Mouse (Mus musculus): ENCODE measurements around the gene Klhl3. TPM values are rescaled to one million over a fixed set of nuclear protein-coding genes. Genes with fewer than 3 reads are reported as not detected.

Klhl3 gene
- polyA plus RNA-seq, 1 experiment from 2014 or later, result 2.1 TPM

DNA sequence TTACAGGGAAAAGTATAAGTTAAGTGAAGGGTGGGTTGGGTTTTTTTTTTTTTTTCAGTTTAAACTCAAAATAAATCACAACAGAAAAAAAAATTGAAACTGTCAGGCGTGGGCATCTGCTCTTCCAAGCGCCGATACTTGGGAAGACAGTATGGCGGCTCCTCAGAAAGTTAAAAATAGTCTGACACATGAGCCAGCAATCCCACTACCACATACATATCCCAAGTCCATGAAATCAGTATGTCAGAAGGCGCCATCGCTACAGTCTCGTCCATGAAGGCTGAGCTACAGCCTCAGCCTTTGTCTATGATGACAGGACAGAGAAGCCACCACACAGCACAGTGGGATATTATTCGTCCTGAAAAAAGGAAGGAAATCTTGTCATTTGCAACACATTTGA is 86.3 kb downstream of the Klhl3 start:
- H3K9me3 ChIP-seq (replicated peaks), result no peaks in the 10 kb centered on the region
- no peak for DNase-seq (ENCODE audit: low spot score)
- H3K4me3 ChIP-seq, result no peak overlapping the region
- H3K4me1 ChIP-seq, result peaks cover 17% of the 10 kb centered on the region
- no peak overlapping the region for H3K27ac ChIP-seq (replicated peaks)
- no peaks in the 10 kb centered on the region for H3K27me3 ChIP-seq (ENCODE audit: low read depth, poor library complexity, severe bottlenecking)
- H3K36me3 ChIP-seq, result no peaks in the 10 kb centered on the region
- 87% methylated on average over 8 of the region's 8 CpGs for WGBS

DNA sequence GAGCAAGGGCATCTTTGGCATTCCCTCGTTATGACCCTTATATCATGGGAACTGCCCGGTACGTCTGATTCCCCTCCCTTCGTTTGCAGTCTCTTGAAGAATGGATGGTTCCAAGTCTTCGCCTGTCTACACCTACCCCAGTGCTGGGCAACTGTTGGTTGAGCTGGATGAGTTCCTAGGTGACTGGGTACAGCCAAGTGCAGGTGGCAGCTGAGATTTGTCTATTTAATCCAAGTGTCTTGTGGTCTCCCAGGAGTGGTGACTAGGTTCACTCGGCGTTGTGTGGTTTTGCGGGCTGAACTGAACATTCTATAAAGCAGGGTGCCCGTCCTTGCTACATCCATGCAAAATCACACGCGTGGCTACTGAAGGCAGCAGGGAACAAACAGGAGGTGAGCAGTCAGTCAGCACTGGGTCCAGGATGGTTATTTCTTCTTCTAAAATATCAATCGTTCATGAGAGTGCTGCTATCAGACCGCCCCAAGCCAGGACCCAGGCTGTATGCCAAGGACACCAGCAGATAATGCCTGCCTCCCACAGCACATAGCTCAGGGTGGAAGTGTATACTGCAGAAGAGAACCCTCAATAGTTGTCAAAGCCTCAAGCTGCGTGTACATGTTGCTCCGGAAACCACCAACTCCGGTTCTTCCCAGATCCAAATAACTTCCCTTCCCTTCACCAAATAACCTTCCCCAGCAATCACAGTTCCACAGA is 87.5 kb downstream of the Klhl3 start:
- H3K27me3 ChIP-seq (ENCODE audit: low read depth, poor library complexity, severe bottlenecking), result no peaks in the 10 kb centered on the region
- WGBS, result 95% methylated on average over 16 of the region's 16 CpGs
- H3K4me3 ChIP-seq, result no peak overlapping the region
- no peaks in the 10 kb centered on the region for H3K9me3 ChIP-seq (replicated peaks)
- H3K36me3 ChIP-seq, result no peaks in the 10 kb centered on the region
- H3K27ac ChIP-seq (replicated peaks), result no peak overlapping the region
- DNase-seq (ENCODE audit: low spot score), result no peak
- H3K4me1 ChIP-seq, result peaks cover 17% of the 10 kb centered on the region

DNA sequence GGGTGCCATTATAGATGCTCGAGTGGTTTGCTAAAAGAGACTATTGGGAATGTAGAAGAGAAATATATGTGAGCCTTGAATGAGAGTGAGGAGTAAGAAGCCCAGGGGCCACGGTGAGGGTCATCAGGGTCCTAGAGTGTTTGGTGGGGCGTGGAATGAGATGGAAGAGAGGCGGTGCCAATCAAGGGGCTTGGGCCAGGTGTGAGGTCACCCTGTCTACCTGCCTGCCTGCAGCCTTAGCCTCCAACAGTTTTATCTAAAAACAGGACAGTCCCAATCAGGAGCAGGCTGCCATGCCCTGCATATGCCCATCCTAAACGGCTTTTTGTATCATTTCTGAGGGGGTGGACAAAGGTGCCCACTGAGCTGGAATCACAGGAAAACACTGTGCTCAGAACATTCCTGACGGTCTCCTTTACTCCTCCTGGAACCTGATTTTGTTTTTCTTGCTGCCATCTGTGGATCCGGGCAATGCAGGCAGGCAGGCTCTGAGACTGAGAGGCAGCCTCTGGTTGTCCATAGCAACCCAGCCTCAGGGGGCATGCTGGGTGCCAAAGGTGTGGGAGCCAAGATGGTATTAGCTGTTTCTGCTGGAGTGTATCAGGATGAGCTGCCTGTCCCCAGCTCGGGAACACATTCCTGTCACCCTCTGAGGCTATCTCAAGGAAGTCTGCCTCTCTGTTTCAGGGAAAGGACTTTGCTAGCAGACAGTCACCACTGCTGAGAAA is 89.5 kb downstream of the Klhl3 start:
- Histone ChIP-seq H3K9me3 (replicated peaks) (no peaks in the 10 kb centered on the region), H3K27me3 (ENCODE audit: low read depth, poor library complexity, severe bottlenecking) (no peaks in the 10 kb centered on the region), H3K4me1 (peaks cover 17% of the 10 kb centered on the region), H3K36me3 (no peaks in the 10 kb centered on the region), H3K27ac (replicated peaks) (no peak overlapping the region), H3K4me3 (no peak overlapping the region)
- DNase-seq (ENCODE audit: low spot score), result no peak
- WGBS, result 73% methylated on average over 8 of the region's 8 CpGs

DNA sequence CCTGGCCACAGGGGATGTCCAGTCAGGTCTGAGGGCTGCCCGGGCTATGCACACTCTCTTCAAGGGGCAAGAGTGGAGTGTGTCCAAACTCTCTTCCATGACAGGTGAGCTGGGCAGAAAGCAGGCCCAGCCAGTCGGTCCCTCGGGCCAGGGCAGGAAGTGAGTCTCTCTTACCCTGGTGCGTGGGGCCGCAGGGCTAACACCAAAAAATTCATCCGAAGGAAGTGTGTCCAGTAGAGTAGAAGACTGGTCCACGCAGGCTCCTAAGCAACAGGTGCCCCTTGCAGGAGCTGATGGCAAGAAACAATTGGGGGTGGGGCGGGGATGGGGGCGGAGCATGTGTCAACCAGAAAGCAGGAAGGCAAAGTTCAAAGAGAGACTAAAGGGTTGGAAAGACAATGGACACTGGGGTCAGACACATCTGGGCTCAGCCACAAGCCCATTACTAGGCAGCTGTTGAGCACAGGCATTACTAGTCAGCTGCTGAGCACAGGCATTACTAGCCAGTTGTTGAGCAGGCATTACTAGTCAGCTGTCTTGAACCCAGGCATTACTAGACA is 90.3 kb downstream of the Klhl3 start:
- Histone ChIP-seq H3K27ac (replicated peaks) (no peak overlapping the region), H3K4me1 (peaks cover 17% of the 10 kb centered on the region), H3K27me3 (ENCODE audit: low read depth, poor library complexity, severe bottlenecking) (no peaks in the 10 kb centered on the region), H3K36me3 (no peaks in the 10 kb centered on the region), H3K4me3 (no peak overlapping the region), H3K9me3 (replicated peaks) (no peaks in the 10 kb centered on the region)
- no peak for DNase-seq (ENCODE audit: low spot score)
- WGBS, result 87% methylated on average over 9 of the region's 9 CpGs

DNA sequence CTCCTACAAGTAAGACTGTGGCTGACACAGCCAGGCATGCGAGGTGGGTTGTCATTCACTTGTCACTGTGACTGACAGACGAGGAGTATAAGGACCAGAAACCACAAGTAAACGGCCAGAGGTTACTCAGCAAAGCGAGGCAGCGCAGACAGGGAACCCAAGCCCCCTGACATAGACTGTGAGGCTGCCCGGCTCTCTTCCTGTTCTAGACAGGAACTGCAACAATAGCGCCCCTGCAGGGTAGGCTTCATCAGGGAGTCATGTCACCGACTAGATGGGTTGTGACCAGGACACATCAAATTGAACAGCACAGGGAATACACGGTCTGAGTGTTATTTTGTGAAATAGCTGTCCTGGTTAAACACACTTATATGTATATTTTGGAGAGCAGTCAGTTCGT is 93.0 kb downstream of the Klhl3 start:
- DNase-seq (ENCODE audit: low spot score), result no peak
- no peak overlapping the region for H3K27ac ChIP-seq (replicated peaks)

DNA sequence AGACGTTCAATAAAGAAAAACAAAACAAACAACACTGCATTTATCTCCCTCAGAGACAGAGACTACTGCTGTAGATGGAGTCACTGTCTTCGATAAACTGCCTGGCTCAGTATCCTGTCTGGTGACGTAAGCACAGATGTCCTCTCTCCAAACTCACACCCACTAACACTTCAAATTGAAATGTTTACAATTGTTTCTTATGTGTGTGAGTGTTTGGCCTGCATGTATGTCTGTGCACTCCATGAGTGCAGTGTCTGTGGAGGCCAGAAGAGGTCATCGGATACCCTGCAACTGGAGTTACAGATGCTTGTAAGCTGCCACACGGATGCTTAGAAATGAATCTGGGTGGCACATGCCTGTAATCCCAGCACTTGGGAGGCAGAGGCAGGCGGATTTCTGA is 96.1 kb downstream of the Klhl3 start:
- Histone ChIP-seq H3K27ac (replicated peaks) (no peak overlapping the region), H3K36me3 (no peaks in the 10 kb centered on the region), H3K4me1 (no peaks in the 10 kb centered on the region), H3K4me3 (no peak overlapping the region), H3K9me3 (replicated peaks) (no peaks in the 10 kb centered on the region), H3K27me3 (ENCODE audit: low read depth, poor library complexity, severe bottlenecking) (no peaks in the 10 kb centered on the region)
- no peak for DNase-seq (ENCODE audit: low spot score)
- 83% methylated on average over 6 of the region's 6 CpGs for WGBS

More for the DNA sequence above, 93.0 kb downstream of the Klhl3 start:
- Histone ChIP-seq H3K4me1 (peaks cover 17% of the 10 kb centered on the region), H3K27me3 (ENCODE audit: low read depth, poor library complexity, severe bottlenecking) (no peaks in the 10 kb centered on the region), H3K9me3 (replicated peaks) (no peaks in the 10 kb centered on the region), H3K4me3 (no peak overlapping the region), H3K36me3 (no peaks in the 10 kb centered on the region)
- WGBS, result 79% methylated on average over 10 of the region's 10 CpGs

DNA sequence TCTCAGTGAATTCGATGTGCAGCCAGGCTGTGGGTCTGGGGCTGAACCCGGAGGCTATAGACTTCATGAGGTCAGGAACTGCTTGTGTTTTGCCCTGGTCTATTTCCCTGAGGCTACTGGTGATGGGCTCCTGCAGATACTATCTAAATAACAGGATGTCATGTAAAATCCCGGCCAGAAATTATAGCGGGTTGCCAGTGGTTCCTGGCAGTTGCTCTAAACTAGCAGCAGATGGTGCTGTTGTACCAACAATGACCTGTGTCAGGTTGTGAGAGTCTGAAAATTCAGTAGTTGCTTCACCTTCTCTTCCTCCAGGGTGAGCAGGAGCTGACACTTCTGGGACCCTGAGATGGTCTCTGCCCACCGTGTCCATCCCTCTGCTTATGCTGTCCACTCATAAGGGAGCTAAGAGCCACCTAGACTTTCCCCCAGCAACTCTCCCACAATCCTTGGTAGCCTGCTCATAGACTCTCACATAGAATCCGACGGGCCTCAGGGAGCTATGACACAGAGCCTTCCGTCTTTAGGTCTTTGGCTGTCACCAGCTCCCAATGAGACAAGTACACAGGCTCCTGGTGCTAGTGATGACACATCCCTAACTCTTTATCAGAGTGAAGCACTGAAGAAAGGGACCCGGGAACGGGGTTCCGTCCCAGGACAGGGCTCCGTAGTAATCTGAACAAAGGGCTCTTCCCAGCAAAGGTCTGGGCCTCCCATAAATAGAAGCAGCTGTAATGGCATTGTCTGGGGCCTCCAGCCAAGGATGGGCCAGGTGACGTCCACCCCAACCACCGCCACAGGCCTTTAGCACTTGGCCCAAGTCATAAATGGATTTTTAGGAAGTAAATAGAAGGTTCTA is 101.1 kb downstream of the Klhl3 start:
- peak; percentile 48 for DNase-seq (ENCODE audit: low spot score)
- Histone ChIP-seq H3K4me1 (peaks cover 3% of the 10 kb centered on the region; the same call in 1 of the 2 replicates), H3K27me3 (ENCODE audit: low read depth, poor library complexity, severe bottlenecking) (no peaks in the 10 kb centered on the region), H3K27ac (replicated peaks) (no peak overlapping the region), H3K9me3 (replicated peaks) (no peaks in the 10 kb centered on the region), H3K4me3 (no peak overlapping the region), H3K36me3 (no peaks in the 10 kb centered on the region)
- WGBS, result 68% methylated on average over 14 of the region's 14 CpGs

DNA sequence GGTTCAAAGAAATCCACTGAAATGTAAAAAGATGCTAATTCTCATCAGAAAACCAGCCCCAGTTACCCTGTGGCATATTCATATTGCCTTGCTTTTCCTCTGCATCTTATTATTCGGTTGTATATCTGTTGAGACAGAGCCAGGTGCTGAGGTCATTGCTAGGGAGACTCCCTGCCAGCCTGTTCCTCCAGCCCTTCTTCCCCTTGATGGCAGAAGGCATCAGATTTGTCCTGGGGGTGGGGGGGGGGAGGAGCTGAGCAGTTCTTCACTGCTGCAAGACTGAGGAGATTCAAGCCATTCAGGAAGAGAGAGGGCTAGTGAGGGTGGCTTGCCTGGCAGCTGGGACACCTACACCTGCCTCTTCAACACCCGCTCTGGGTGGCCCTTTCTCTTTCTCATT is 101.9 kb downstream of the Klhl3 start:
- no peak for DNase-seq (ENCODE audit: low spot score)
- Histone ChIP-seq H3K27ac (replicated peaks) (no peak overlapping the region), H3K27me3 (ENCODE audit: low read depth, poor library complexity, severe bottlenecking) (no peaks in the 10 kb centered on the region), H3K4me1 (peaks cover 3% of the 10 kb centered on the region; the same call in 1 of the 2 replicates), H3K9me3 (replicated peaks) (no peaks in the 10 kb centered on the region), H3K4me3 (no peak overlapping the region), H3K36me3 (no peaks in the 10 kb centered on the region)
- WGBS, result 89% methylated on average over 2 of the region's 2 CpGs

DNA sequence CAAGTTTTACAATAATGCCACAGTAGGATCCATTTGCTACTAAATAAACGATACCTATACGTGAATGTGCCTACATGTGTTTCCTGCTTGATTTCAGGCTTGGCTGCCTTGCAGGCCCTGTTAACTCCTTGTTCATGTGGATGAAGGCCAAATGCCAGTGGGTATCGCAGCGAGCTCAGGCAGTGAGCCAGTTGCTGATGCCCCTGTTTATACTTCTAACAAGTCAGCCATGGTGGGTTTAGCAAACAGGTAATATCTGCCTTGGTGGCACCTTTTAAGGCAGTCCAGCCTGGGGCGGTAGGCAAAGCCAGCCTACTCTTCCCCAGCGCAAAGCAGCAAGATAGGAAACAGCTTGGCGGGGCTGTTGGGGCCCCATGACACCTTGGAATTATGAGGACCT is 103.0 kb downstream of the Klhl3 start:
- WGBS, result 92% methylated on average over 7 of the region's 7 CpGs
- H3K4me1 ChIP-seq, result peaks cover 3% of the 10 kb centered on the region; the same call in 1 of the 2 replicates
- no peak for DNase-seq (ENCODE audit: low spot score)
- H3K9me3 ChIP-seq (replicated peaks), result no peaks in the 10 kb centered on the region
- no peak overlapping the region for H3K4me3 ChIP-seq
- no peak overlapping the region for H3K27ac ChIP-seq (replicated peaks)
- no peaks in the 10 kb centered on the region for H3K36me3 ChIP-seq
- no peaks in the 10 kb centered on the region for H3K27me3 ChIP-seq (ENCODE audit: low read depth, poor library complexity, severe bottlenecking)

DNA sequence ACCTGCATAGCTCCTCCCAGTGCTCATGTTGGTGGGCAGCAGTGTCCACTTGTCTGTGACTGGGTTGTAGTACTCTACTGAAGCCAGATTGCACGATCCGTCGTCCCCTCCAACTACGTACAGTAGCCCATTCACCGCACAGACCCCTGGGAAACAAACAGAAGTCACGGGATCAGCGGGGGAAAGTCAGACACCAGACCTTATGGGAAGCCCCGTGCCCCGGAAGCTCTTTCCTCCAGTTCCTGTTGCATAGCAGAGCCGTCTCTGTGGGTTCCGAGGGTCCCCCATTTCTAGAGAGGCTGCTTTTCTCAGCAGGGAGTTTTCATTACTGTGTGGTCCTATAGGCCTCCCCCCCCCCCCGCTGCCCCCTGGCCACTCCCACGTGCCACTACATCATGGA is 104.1 kb downstream of the Klhl3 start:
- H3K4me1 ChIP-seq, result peaks cover 3% of the 10 kb centered on the region; the same call in 1 of the 2 replicates
- no peak overlapping the region for H3K4me3 ChIP-seq
- WGBS, result 88% methylated on average over 13 of the region's 13 CpGs
- no peak overlapping the region for H3K27ac ChIP-seq (replicated peaks)
- H3K36me3 ChIP-seq, result no peaks in the 10 kb centered on the region
- no peaks in the 10 kb centered on the region; the same call in 1 of the 2 replicates for H3K27me3 ChIP-seq (ENCODE audit: low read depth, poor library complexity, severe bottlenecking)
- DNase-seq (ENCODE audit: low spot score), result no peak
- no peaks in the 10 kb centered on the region for H3K9me3 ChIP-seq (replicated peaks)

DNA sequence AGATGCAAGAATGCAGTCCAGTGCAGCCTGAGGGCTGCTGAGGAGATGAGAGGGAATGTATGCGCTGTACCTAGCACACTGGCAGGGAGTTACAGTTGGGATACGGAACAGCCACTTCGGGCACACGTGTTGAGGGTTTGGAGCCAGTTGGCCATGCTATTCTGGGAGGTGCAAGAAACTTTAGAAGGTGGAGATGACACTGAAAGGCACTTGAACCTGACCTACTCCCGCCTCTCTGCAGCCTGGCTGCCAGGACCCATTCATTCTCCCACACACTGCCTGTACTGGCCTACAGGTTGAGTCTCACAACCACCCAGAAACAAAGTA is 105.4 kb downstream of the Klhl3 start:
- H3K4me3 ChIP-seq, result no peak overlapping the region
- H3K9me3 ChIP-seq (replicated peaks), result no peaks in the 10 kb centered on the region
- H3K36me3 ChIP-seq, result no peaks in the 10 kb centered on the region
- H3K27ac ChIP-seq (replicated peaks), result no peak overlapping the region
- H3K4me1 ChIP-seq, result peaks cover 11% of the 10 kb centered on the region
- DNase-seq (ENCODE audit: low spot score), result no peak
- WGBS, result 94% methylated on average over 5 of the region's 5 CpGs
- no peaks in the 10 kb centered on the region; the same call in 1 of the 2 replicates for H3K27me3 ChIP-seq (ENCODE audit: low read depth, poor library complexity, severe bottlenecking)

DNA sequence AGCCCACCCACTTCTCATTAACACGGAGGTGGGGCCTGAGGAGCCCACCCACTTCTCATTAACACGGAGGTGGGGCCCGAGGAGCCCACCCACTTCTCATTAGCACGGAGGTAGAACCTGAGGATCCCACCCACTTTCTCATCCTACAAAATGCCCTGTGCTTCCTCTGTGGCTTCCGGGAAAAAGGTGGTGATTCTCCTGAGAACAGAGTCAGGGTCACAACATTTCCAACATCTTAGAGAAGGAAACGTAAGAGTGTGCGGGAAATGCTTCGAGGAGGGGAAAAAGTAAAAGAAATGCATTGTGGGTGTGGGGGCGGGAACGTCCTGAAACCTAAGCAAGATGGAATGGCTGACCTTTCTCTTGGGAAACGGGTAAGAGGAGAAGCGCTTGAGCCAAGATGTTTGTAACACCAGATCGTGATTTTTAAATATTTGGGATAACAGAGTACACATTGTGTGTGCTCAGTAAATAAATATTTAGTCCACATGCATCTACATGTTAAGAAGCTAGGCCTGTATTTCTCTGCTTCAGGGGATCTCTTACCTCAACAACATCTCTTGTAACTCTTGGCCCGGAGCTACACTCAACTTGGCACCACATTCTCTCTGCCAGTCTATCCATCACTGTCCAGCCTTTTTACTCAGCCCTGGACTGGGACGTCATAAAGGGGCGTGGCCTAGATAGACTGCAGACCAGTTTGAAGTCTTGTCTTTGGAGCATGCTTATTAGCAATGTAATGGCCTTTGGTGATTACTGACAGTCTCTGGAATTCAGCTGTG is 105.9 kb downstream of the Klhl3 start:
- WGBS, result 61% methylated on average over 16 of the region's 16 CpGs
- Histone ChIP-seq H3K36me3 (no peaks in the 10 kb centered on the region), H3K9me3 (replicated peaks) (no peaks in the 10 kb centered on the region), H3K27me3 (ENCODE audit: low read depth, poor library complexity, severe bottlenecking) (no peaks in the 10 kb centered on the region; the same call in 1 of the 2 replicates), H3K4me1 (peaks cover 17% of the 10 kb centered on the region), H3K4me3 (no peak overlapping the region), H3K27ac (replicated peaks) (no peak overlapping the region)
- DNase-seq (ENCODE audit: low spot score), result no peak
